Mouse (Mus musculus) forebrain, embryonic 14.5 days (tissue): ENCODE measurements around the gene Gm13290. TPM values are rescaled to one million over a fixed set of nuclear protein-coding genes. Genes with fewer than 3 reads are reported as not detected.
"Not testable (repeated sequence)": the region's sequence is repeated elsewhere in the genome, so short reads cannot be mapped to it uniquely, and the experiment has no call there.

Experiments used
- ATAC-seq: fragments of 200-750 bp; cut with Nextera tagmentation; 2 replicates; pipeline ENCODE4 v1.8.0; 2017; ENCODE audit warnings: mild to moderate bottlenecking, moderate library complexity
- DNase-seq: peaks from one replicate; pipeline ENCODE4 v3.0.0-alpha.2; 2015; ENCODE audit warnings: low spot score
- H3K27ac ChIP-seq: fragments of 300-500 bp; sonication (generic); 2 replicates; pipeline ENCODE4 v1.5.1; 2014; ENCODE audit warnings: low read depth, mild to moderate bottlenecking, control low read depth, low read length, moderate library complexity
- H3K27me3 ChIP-seq: fragments of 300-500 bp; sonication (generic); replicated peaks from 2 replicates; pipeline ENCODE4 v1.6.1; 2014; ENCODE audit warnings: low read length, control low read depth, mixed read lengths; ENCODE audit not compliant: control insufficient read depth, insufficient read depth
- H3K36me3 ChIP-seq: fragments of 300-500 bp; sonication (generic); 2 replicates; pipeline ENCODE4 v1.6.1; 2014; ENCODE audit warnings: low read length, control low read depth; ENCODE audit not compliant: control insufficient read depth, insufficient read depth
- H3K4me1 ChIP-seq: fragments of 300-500 bp; sonication (generic); 2 replicates; pipeline ENCODE4 v1.6.1; 2014; ENCODE audit warnings: antibody characterized with exemption, low read length, control low read depth; ENCODE audit not compliant: control insufficient read depth, insufficient read depth
- H3K4me2 ChIP-seq: fragments of 300-500 bp; sonication (generic); 2 replicates; pipeline ENCODE4 v1.6.1; 2014; ENCODE audit warnings: mild to moderate bottlenecking, control low read depth, low read length
- H3K4me3 ChIP-seq: fragments of 300-500 bp; sonication (generic); 2 replicates; pipeline ENCODE4 v1.5.1; 2014; ENCODE audit warnings: low read depth, low read length, control low read depth
- H3K9ac ChIP-seq: fragments of 300-500 bp; sonication (generic); 2 replicates; pipeline ENCODE4 v1.6.1; 2014; ENCODE audit warnings: mild to moderate bottlenecking, low read length, control low read depth, moderate library complexity
- H3K9me3 ChIP-seq: fragments of 300-500 bp; sonication (generic); replicated peaks from 2 replicates; pipeline ENCODE4 v1.6.1; 2016; ENCODE audit warnings: low read length, control low read depth, mixed read lengths; ENCODE audit not compliant: control insufficient read depth
- WGBS: fragments of 180-500 bp; shearing (Covaris S2); extraction: QIAGEN DNeasy Blood & Tissue Kit; methylation state at CpG from one replicate; pipeline ENCODE4 v1.1.7; 2014; 5-methylcytosine and 5-hydroxymethylcytosine counted together
- polyA plus RNA-seq: library from polyadenylated mRNA; unstranded; fragments of >200 nt; fragmentation: Nextera tagmentation; extraction: Ambion mirVana; gene quantifications from 2 replicates; pipeline ENCODE4 v1.2.1, GENCODE M21; 2014

Gene Gm13290
- polyA plus RNA-seq, 1 experiment from 2014 or later = not detected

GRCm38 (mm10) chr4:88793936-88794675 lies 20.5 kb downstream of the Gm13290 start, which contains the start of gene Gm13275:
Gene Gm13275 (plus strand): TSS chr4:88794487.
- WGBS = 0% methylated on average over 6 of the region's 52 CpGs

GRCm38 (mm10) chr4:88797097-88797496 lies 23.5 kb downstream of the Gm13290 start, which contains the start of gene Gm13279:
Gene Gm13279 (plus strand): TSS chr4:88797397.
- WGBS = no CpG with 5 or more reads among the region's 28 CpGs
- H3K4me1 ChIP-seq, H3K27ac ChIP-seq, H3K27me3 ChIP-seq, H3K4me3 ChIP-seq, DNase-seq, H3K9ac ChIP-seq, H3K36me3 ChIP-seq, H3K4me2 ChIP-seq, ATAC-seq, H3K9me3 ChIP-seq: not testable (repeated sequence)

More at GRCm38 (mm10) chr4:88793936-88794675, 20.5 kb downstream of the Gm13290 start, which contains the start of gene Gm13275:
- not testable (repeated sequence) for DNase-seq, H3K4me3 ChIP-seq, H3K27ac ChIP-seq, H3K9ac ChIP-seq, H3K27me3 ChIP-seq, H3K4me1 ChIP-seq, H3K9me3 ChIP-seq, ATAC-seq, H3K4me2 ChIP-seq, H3K36me3 ChIP-seq

GRCm38 (mm10) chr4:88799365-88799764 lies 25.7 kb downstream of the Gm13290 start, which contains the start of gene Gm13285:
Gene Gm13285 (plus strand): TSS chr4:88799665.
- not testable (repeated sequence) for H3K9ac ChIP-seq, H3K27ac ChIP-seq, DNase-seq, H3K27me3 ChIP-seq, H3K36me3 ChIP-seq, H3K4me1 ChIP-seq, ATAC-seq, H3K4me2 ChIP-seq, H3K4me3 ChIP-seq, H3K9me3 ChIP-seq
- WGBS = 0% methylated on average over 1 of the region's 7 CpGs

GRCm38 (mm10) chr4:88802954-88803353 lies 29.3 kb downstream of the Gm13290 start, which contains the start of gene Gm13287:
Gene Gm13287 (plus strand): TSS chr4:88803254.
- ATAC-seq, H3K4me3 ChIP-seq, H3K9me3 ChIP-seq, H3K4me2 ChIP-seq, H3K36me3 ChIP-seq, H3K27ac ChIP-seq, H3K4me1 ChIP-seq, H3K9ac ChIP-seq, DNase-seq, H3K27me3 ChIP-seq: not testable (repeated sequence)
- no CpG with 5 or more reads among the region's 29 CpGs for WGBS

- WGBS = no CpG with 5 or more reads among the region's 8 CpGs
Measured at GRCm38 (mm10) chr4:88805231-88805630, 31.6 kb downstream of the Gm13290 start, which contains the start of gene Gm13288. Gene Gm13288 (plus strand): TSS chr4:88805531.

GRCm38 (mm10) chr4:88805761-88806160 lies 32.1 kb downstream of the Gm13290 start:
- not testable (repeated sequence) for H3K9ac ChIP-seq, H3K27ac ChIP-seq, H3K36me3 ChIP-seq, ATAC-seq, H3K4me3 ChIP-seq, H3K4me1 ChIP-seq, H3K27me3 ChIP-seq, H3K9me3 ChIP-seq, DNase-seq
- H3K4me2 ChIP-seq = peak overlapping the region; percentile 34; the same call in 1 of the 2 replicates
- WGBS = no CpG with 5 or more reads among the region's 34 CpGs

More at GRCm38 (mm10) chr4:88805231-88805630, 31.6 kb downstream of the Gm13290 start, which contains the start of gene Gm13288:
- H3K4me1 ChIP-seq, H3K4me3 ChIP-seq, H3K9me3 ChIP-seq, DNase-seq, H3K36me3 ChIP-seq, H3K27me3 ChIP-seq, ATAC-seq, H3K9ac ChIP-seq, H3K27ac ChIP-seq: not testable (repeated sequence)
- H3K4me2 ChIP-seq = peak within 1 kb of the TSS; percentile 34; the same call in 1 of the 2 replicates

- Histone ChIP-seq H3K9ac (no peak within 1 kb of the TSS), H3K4me1 (no peaks in the 10 kb centered on the region), H3K4me2 (no peak within 1 kb of the TSS), H3K9me3 (no peaks in the 10 kb centered on the region), H3K27ac (no peak within 1 kb of the TSS), H3K4me3 (no peak within 1 kb of the TSS), H3K27me3 (no peaks in the 10 kb centered on the region), H3K36me3 (no peaks in the 10 kb centered on the region)
- no peak for DNase-seq
- ATAC-seq = no peak
- 66% methylated on average over 3 of the region's 3 CpGs for WGBS
Measured at GRCm38 (mm10) chr4:88815928-88816327, 42.3 kb downstream of the Gm13290 start, which contains the start of gene Ifna7. Gene Ifna7 (plus strand): TSS chr4:88816228.

- H3K27ac ChIP-seq = no peak within 1 kb of the TSS
Measured at GRCm38 (mm10) chr4:88819659-88820058, 46.0 kb downstream of the Gm13290 start, which contains the start of gene Ifna11. Gene Ifna11 (plus strand): TSS chr4:88819959.

GRCm38 (mm10) chr4:88822995-88823394 lies 49.4 kb downstream of the Gm13290 start:
- peak; percentile 56 for DNase-seq
- WGBS = 18% methylated on average over 4 of the region's 4 CpGs

More at GRCm38 (mm10) chr4:88819659-88820058, 46.0 kb downstream of the Gm13290 start, which contains the start of gene Ifna11:
- Histone ChIP-seq H3K4me1 (no peaks in the 10 kb centered on the region), H3K27me3 (no peaks in the 10 kb centered on the region), H3K9ac (no peak within 1 kb of the TSS), H3K4me2 (no peak within 1 kb of the TSS), H3K9me3 (no peaks in the 10 kb centered on the region), H3K4me3 (no peak within 1 kb of the TSS), H3K36me3 (no peaks in the 10 kb centered on the region)
- 76% methylated on average over 1 of the region's 1 CpGs for WGBS
- DNase-seq (no peak), ATAC-seq (no peak)

More at GRCm38 (mm10) chr4:88822995-88823394, 49.4 kb downstream of the Gm13290 start:
- H3K27ac ChIP-seq = no peak overlapping the region
- H3K36me3 ChIP-seq = no peaks in the 10 kb centered on the region
- H3K9me3 ChIP-seq = no peaks in the 10 kb centered on the region
- no peaks in the 10 kb centered on the region for H3K27me3 ChIP-seq
- H3K9ac ChIP-seq = no peak overlapping the region
- no peaks in the 10 kb centered on the region for H3K4me1 ChIP-seq
- no peak overlapping the region for H3K4me3 ChIP-seq
- no peak overlapping the region for H3K4me2 ChIP-seq
- ATAC-seq = no peak
